ENCODE assay signal across 19 mouse cellular contexts in genomic region chr10:50868202-50868601, GRCm38 (mm10). TPM values are rescaled to one million over a fixed set of nuclear protein-coding genes. Genes with fewer than 3 reads are reported as not detected.
"Had no signal": no experiment of that assay in that cellular context is flagged by ENCODE, and none has a peak within 500 bp of the region (broad histone marks: within the 10 kb centered on the region; RNA-seq: fewer than 3 reads in every experiment).

No protein-coding gene starts in this region.

- H3K9ac ChIP-seq: liver, embryonic 13.5 days; stomach, embryonic 15.5 days had no signal

- DNase-seq: layer of hippocampus, postnatal 36 days; liver, embryonic 13.5 days; lung, adult 2 months; lung, postnatal 36 days; midbrain, embryonic 14.5 days; right cerebral cortex, adult 18-20 months; right cerebral cortex, postnatal 14 days; right cerebral cortex, postnatal 4 days; thymus, postnatal 25 days had no signal

- H3K4me2 ChIP-seq: liver, embryonic 13.5 days; midbrain, embryonic 11.5 days; stomach, embryonic 15.5 days had no signal

- H3K4me1 ChIP-seq: liver, embryonic 13.5 days; megakaryocyte, embryonic 14.5 days; stomach, embryonic 15.5 days had no signal

- H3K27me3 ChIP-seq: liver, embryonic 13.5 days; stomach, embryonic 15.5 days had no signal

- H3K36me3 ChIP-seq: liver, embryonic 13.5 days; stomach, embryonic 15.5 days had no signal

- H3K4me3 ChIP-seq: left cerebral cortex, adult 2 months; liver, embryonic 13.5 days; megakaryocyte, embryonic 14.5 days; stomach, embryonic 15.5 days had no signal

- H3K27ac ChIP-seq: left cerebral cortex, adult 2 months; liver, embryonic 13.5 days; stomach, embryonic 15.5 days had no signal

- H3K9me3 ChIP-seq: liver, embryonic 13.5 days; megakaryocyte, embryonic 14.5 days; stomach, embryonic 15.5 days had no signal

- ATAC-seq: intestine, embryonic 16.5 days had no signal

RNA-seq across cellular contexts. Expression of gene Sim1, which starts 26.4 kb away (rescaled TPM):
- total RNA-seq: layer of hippocampus, adult 8-10 months; layer of hippocampus, postnatal 10 days; layer of hippocampus, postnatal 36 days; liver, adult 2 months had no signal
- polyA plus RNA-seq: liver, adult 2 months; liver, embryonic 13.5 days; liver, embryonic 16.5 days; lung, embryonic 16.5 days had no signal
